Comparison of ENCODE assay signal across 10 mouse cellular contexts in the genomic region with DNA sequence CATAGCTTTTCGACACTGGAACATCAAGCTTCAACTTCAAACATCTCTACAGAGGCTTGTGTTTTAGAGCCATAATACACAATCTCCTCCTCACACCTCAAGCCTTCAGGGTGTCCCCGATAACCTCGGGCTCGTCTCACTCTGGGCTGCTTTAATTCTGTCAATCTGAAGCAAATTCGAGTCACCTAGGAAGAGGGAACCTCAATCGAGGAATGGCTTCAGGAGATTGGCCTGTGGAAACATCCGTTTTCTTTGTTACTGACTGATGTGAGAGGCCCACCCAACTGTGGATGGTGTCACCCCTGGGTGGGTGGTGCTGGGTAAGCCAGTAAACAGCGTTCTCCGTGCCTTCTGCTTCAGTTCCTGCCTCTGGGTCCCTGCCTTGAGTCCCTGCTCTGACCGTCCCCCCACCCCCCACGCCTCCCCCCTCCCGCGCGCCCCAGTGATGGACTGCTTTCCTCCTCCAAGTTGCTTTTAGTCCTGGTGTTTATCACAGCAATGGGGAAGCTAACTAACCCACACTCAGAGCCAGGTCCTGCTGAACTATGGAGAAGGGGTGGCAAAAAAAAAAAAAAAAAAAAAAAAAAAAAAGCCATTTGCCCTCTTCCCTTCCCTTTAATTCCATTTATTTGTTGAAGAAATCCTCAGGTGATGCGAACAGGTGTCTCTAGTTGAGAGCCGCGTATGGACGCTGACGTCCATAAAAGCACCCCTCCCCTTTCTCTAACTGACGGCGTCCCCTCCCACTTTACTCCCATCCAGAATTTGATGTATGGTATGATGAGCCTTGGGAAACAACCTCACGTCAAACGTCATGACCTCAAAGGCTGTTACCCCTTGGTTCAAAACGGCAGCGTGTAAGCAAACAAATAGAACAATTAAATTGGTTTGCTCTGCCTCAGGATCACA. TPM values are rescaled to one million over a fixed set of nuclear protein-coding genes. Genes with fewer than 3 reads are reported as not detected.
A peak's percentile ranks its signal among the peaks of the same experiment; 100 is the strongest.
DNase-seq lines count a peak whose midpoint lies in the region; ATAC-seq lines count a peak whose summit lies in the region.
"Had no signal": no experiment of that assay in that cellular context is flagged by ENCODE, and none has a peak within 500 bp of the region (broad histone marks: within the 10 kb centered on the region; RNA-seq: fewer than 3 reads in every experiment).

No protein-coding gene starts in this region.

- peak overlapping the region; percentile 37 for H3K4me3 ChIP-seq in heart, embryonic 16.5 days (ENCODE audit: low read length)
- peak overlapping the region; percentile 29; the same call in 1 of the 2 replicates for H3K4me3 ChIP-seq in brown adipose tissue, adult 24 weeks (ENCODE audit: insufficient read depth, low read depth, low read length)
- peak overlapping the region; percentile 37 for H3K4me3 ChIP-seq in midbrain, embryonic 14.5 days (replicated peaks; ENCODE audit: low read depth, low read length)

- H3K27ac ChIP-seq in heart, embryonic 16.5 days (ENCODE audit: low read length) = no peak overlapping the region
- H3K27ac ChIP-seq in brown adipose tissue, adult 24 weeks (replicated peaks; ENCODE audit: low read depth, low read length) = no peak overlapping the region
- no peak overlapping the region for H3K27ac ChIP-seq in midbrain, embryonic 14.5 days (replicated peaks; ENCODE audit: low read depth, low read length)

- H3K4me1 ChIP-seq in heart, embryonic 16.5 days (ENCODE audit: control insufficient read depth, insufficient read depth, low read length) = peaks cover 2% of the 10 kb centered on the region; the same call in 1 of the 2 replicates
- peaks cover 7% of the 10 kb centered on the region; the same call in 1 of the 2 replicates for H3K4me1 ChIP-seq in brown adipose tissue, adult 24 weeks (ENCODE audit: control insufficient read depth, insufficient read depth, insufficient read length, low read length)
- no peaks in the 10 kb centered on the region for H3K4me1 ChIP-seq in midbrain, embryonic 14.5 days (ENCODE audit: control insufficient read depth, insufficient read depth, low read length)

- peak overlapping the region; percentile 64 for H3K4me2 ChIP-seq in heart, embryonic 16.5 days (ENCODE audit: low read depth, low read length)
- peak overlapping the region; percentile 59 for H3K4me2 ChIP-seq in midbrain, embryonic 14.5 days (ENCODE audit: low read length)

- no peak for DNase-seq in heart, adult 11 months
- DNase-seq in midbrain, embryonic 14.5 days = no peak
- DNase-seq in embryo, embryonic 11 days = no peak
- no peak for DNase-seq in adrenal gland, postnatal 25 days
- no peak for DNase-seq in cerebellum, postnatal 14 days

- peaks cover 3% of the 10 kb centered on the region; the same call in 1 of the 2 replicates for H3K27me3 ChIP-seq in heart, embryonic 16.5 days (ENCODE audit: control insufficient read depth, insufficient read depth, low read length)
- H3K27me3 ChIP-seq in midbrain, embryonic 14.5 days (ENCODE audit: control insufficient read depth, insufficient read depth, low read length) = no peaks in the 10 kb centered on the region

- WGBS in heart, embryonic 16.5 days = 36% methylated on average over 25 of the region's 25 CpGs
- 37% methylated on average over 25 of the region's 25 CpGs for WGBS in midbrain, embryonic 14.5 days

- H3K9ac ChIP-seq in heart, embryonic 16.5 days (ENCODE audit: low read length) = no peak overlapping the region; the same call in 1 of the 2 replicates
- peak overlapping the region; percentile 28; the same call in 1 of the 2 replicates for H3K9ac ChIP-seq in midbrain, embryonic 14.5 days (replicated peaks; ENCODE audit: low read length)

- no peaks in the 10 kb centered on the region for H3K36me3 ChIP-seq in heart, embryonic 16.5 days (ENCODE audit: control insufficient read depth, insufficient read depth)
- H3K36me3 ChIP-seq in midbrain, embryonic 14.5 days (ENCODE audit: control insufficient read depth, insufficient read depth, low read length) = no peaks in the 10 kb centered on the region

- no peaks in the 10 kb centered on the region for H3K9me3 ChIP-seq in heart, embryonic 16.5 days (replicated peaks; ENCODE audit: control insufficient read depth, low read length)
- H3K9me3 ChIP-seq in midbrain, embryonic 14.5 days (ENCODE audit: control insufficient read depth, low read length) = no peaks in the 10 kb centered on the region

- ATAC-seq in heart, embryonic 16.5 days (replicated peaks; ENCODE audit: extremely low read depth, insufficient read depth, low FRiP score) = no peak
- ATAC-seq in inflammation-experienced regulatory T-cells, adult 6 months = peak; percentile 21
- ATAC-seq in midbrain, embryonic 14.5 days (ENCODE audit: low FRiP score, low TSS enrichment) = peak; percentile 5

RNA-seq across cellular contexts. Expression of gene Fbp2, which starts 2.6 kb away (rescaled TPM):
- 0.25 and 0.71 TPM in 2 replicates for polyA plus RNA-seq in heart, embryonic 16.5 days (2015; fragmentation: Nextera tagmentation; extraction: Ambion mirVana)
- polyA plus RNA-seq in brown adipose tissue, adult 24 weeks (2012; ENCODE audit: insufficient read depth, insufficient read length, missing spikeins) = 31.1 and 43.6 TPM in 2 replicates
- polyA plus RNA-seq in inflammation-experienced regulatory T-cells, adult 6 months (2017; shearing (Covaris generic)) = not detected
- polyA plus RNA-seq in midbrain, embryonic 14.5 days (2014; fragmentation: Nextera tagmentation; extraction: Ambion mirVana) = 0.83 and 0.90 TPM in 2 replicates
- 2.9 and 3.2 TPM in 2 replicates for total RNA-seq in adrenal gland, postnatal 25 days (2021)
- total RNA-seq: common myeloid progenitor, adult 5-6 weeks; left cerebral cortex, adult 18-20 months had no signal

RNA-seq across cellular contexts. Expression of gene Fbp1, which starts 32.4 kb away (rescaled TPM):
- polyA plus RNA-seq in heart, embryonic 16.5 days (2015; fragmentation: Nextera tagmentation; extraction: Ambion mirVana) = 6.5 and 7.7 TPM in 2 replicates
- polyA plus RNA-seq in brown adipose tissue, adult 24 weeks (2012; ENCODE audit: insufficient read depth, insufficient read length, missing spikeins) = 3.4 TPM in 1 of 2 replicates, not detected in the other
- polyA plus RNA-seq in inflammation-experienced regulatory T-cells, adult 6 months (2017; shearing (Covaris generic)) = not detected
- not detected in 2 replicates for polyA plus RNA-seq in midbrain, embryonic 14.5 days (2014; fragmentation: Nextera tagmentation; extraction: Ambion mirVana)
- total RNA-seq in adrenal gland, postnatal 25 days (2021) = 0.70 and 10.3 TPM in 2 replicates

Comparison
In these comparisons a context has a peak if more than half of its experiments do, and no peak if none do; other contexts are left out.
1. RNA of gene Fbp2, which starts 2.6 kb away (polyA plus RNA-seq): 31.1 to 43.6 TPM in brown adipose tissue, adult 24 weeks; 0.83 to 0.90 TPM in midbrain, embryonic 14.5 days, 0.25 to 0.71 TPM in heart, embryonic 16.5 days and not detected in inflammation-experienced regulatory T-cells, adult 6 months; every median in the first group is over 10 times any median in the second.
2. Peak in every context shown above with its lines, with median percentiles within 50 percentile points of each other: H3K4me3 ChIP-seq.